Mouse (Mus musculus): ENCODE measurements at regions not wholly inside any gene's neighbourhood (a gene's known extent, or its start where the extent isn't known, plus 50 kb on each side); places are given as distances from the start of the nearest gene placed in this dataset.

DNA sequence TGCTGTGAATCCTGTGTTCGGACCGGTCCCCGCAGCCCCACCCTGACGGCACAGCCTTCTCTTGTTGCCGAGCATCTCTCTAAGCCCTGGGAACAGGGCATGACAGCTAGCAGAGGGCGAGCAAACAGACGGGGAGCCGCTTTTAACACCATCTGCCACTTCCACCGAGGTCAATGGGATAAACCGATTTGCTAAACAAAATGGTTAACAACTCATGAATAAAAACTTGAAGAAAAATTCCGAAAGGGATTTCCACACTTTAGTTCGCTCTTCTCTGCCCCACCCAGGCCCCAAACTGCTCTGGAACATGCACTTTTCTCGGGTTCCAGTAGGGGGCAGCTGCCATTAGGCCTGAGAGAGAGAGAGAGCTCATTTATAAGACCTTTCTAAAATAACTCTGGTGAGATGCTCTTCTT, 72.0 kb upstream of the Pcdh8 start:
- TF ChIP-seq EP300 (IDR thresholded peaks at IDR 0.05; ENCODE audit: low read length) = no peak
- no peak for TF ChIP-seq POLR2A (IDR thresholded peaks at IDR 0.05; ENCODE audit: low read depth, low read length)

All from CH12.LX (cell line).